Mouse (Mus musculus) gastrocnemius, postnatal 25 days (tissue): Measurements from ENCODE around the gene Tsc22d3. TPM values are rescaled to one million over a fixed set of nuclear protein-coding genes. Genes with fewer than 3 reads are reported as not detected.
"Not testable (repeated sequence)": the region's sequence is repeated elsewhere in the genome, so short reads cannot be mapped to it uniquely, and the experiment has no call there.

Source experiments
- DNase-seq: peaks from one replicate; pipeline ENCODE4 v3.0.0; 2022
- total RNA-seq, 2 experiments: library from RNA; stranded (reverse); gene quantifications; 1 replicate in 1 of 2; 2 replicates in 1 of 2; pipeline ENCODE4 v1.2.3; 2021

Gene Tsc22d3
- total RNA-seq, 2 experiments from 2014 or later = 165 to 246 TPM

GRCm38 (mm10) chrX:140567711-140568407 lies 32.6 kb downstream of the Tsc22d3 start:
- DNase-seq = peak; percentile 54

GRCm38 (mm10) chrX:140565759-140566158 lies 34.7 kb downstream of the Tsc22d3 start:
- DNase-seq = no peak

GRCm38 (mm10) chrX:140565212-140565611 lies 35.2 kb downstream of the Tsc22d3 start:
- DNase-seq = no peak

GRCm38 (mm10) chrX:140564777-140565176 lies 35.7 kb downstream of the Tsc22d3 start:
- no peak for DNase-seq

- peak; percentile 80 for DNase-seq
Observed at GRCm38 (mm10) chrX:140558176-140558844, 42.1 kb downstream of the Tsc22d3 start.

GRCm38 (mm10) chrX:140555965-140556364 lies 44.5 kb downstream of the Tsc22d3 start:
- DNase-seq = peak; percentile 44

- DNase-seq = no peak
Observed at GRCm38 (mm10) chrX:140555423-140555822, 45.0 kb downstream of the Tsc22d3 start.

- DNase-seq = no peak
Observed at GRCm38 (mm10) chrX:140547660-140548419, 52.6 kb downstream of the Tsc22d3 start.

- no peak for DNase-seq
Observed at GRCm38 (mm10) chrX:140544737-140545136, 55.7 kb downstream of the Tsc22d3 start.

GRCm38 (mm10) chrX:140542938-140543673 lies 57.4 kb downstream of the Tsc22d3 start:
- peak; percentile 87 for DNase-seq

GRCm38 (mm10) chrX:140542474-140542845 lies 58.0 kb downstream of the Tsc22d3 start:
- DNase-seq = peak; percentile 51

- DNase-seq = no peak
Observed at GRCm38 (mm10) chrX:140541711-140542473, 58.6 kb downstream of the Tsc22d3 start.

- no peak for DNase-seq
Observed at GRCm38 (mm10) chrX:140540500-140541114, 59.9 kb downstream of the Tsc22d3 start.

- not testable (repeated sequence) for DNase-seq
Observed at GRCm38 (mm10) chrX:140539831-140540230, 60.6 kb downstream of the Tsc22d3 start.

GRCm38 (mm10) chrX:140539111-140539680 lies 61.3 kb downstream of the Tsc22d3 start:
- DNase-seq = no peak

GRCm38 (mm10) chrX:140538649-140539048 lies 61.8 kb downstream of the Tsc22d3 start:
- no peak for DNase-seq

- peak; percentile 65 for DNase-seq
Observed at GRCm38 (mm10) chrX:140537662-140538061, 62.8 kb downstream of the Tsc22d3 start.

- DNase-seq = peak; percentile 44
Observed at GRCm38 (mm10) chrX:140535487-140535886, 65.0 kb downstream of the Tsc22d3 start.

GRCm38 (mm10) chrX:140534306-140534705 lies 66.2 kb downstream of the Tsc22d3 start:
- DNase-seq = no peak

- no peak for DNase-seq
Observed at GRCm38 (mm10) chrX:140532325-140532724, 68.1 kb downstream of the Tsc22d3 start.

GRCm38 (mm10) chrX:140531356-140531755 lies 69.1 kb downstream of the Tsc22d3 start:
- DNase-seq = no peak
